In genomic region chr11:51518585-51518984, GRCm38 (mm10) we compare ENCODE assay signal across 18 mouse cellular contexts.
DNase-seq lines count a peak whose midpoint lies in the region; ATAC-seq and TF ChIP-seq lines count a peak whose summit lies in the region.
"Had no signal": no experiment of that assay in that cellular context is flagged by ENCODE, and none has a peak within 500 bp of the region (broad histone marks: within the 10 kb centered on the region; RNA-seq: fewer than 3 reads in every experiment).

No protein-coding gene starts in this region.

- no peak overlapping the region for H3K9ac ChIP-seq in embryonic facial prominence, embryonic 14.5 days (ENCODE audit: low read depth, low read length)
- H3K9ac ChIP-seq: embryonic facial prominence, embryonic 15.5 days; forebrain, embryonic 13.5 days; forebrain, embryonic 15.5 days; forebrain, postnatal 0 days had no signal

- peaks cover 14% of the 10 kb centered on the region for H3K4me1 ChIP-seq in embryonic facial prominence, embryonic 14.5 days (ENCODE audit: control insufficient read depth, insufficient read depth, low read length)
- no peaks in the 10 kb centered on the region for H3K4me1 ChIP-seq in kidney, adult 2 months (ENCODE audit: control insufficient read depth, insufficient read depth, low read length)
- H3K4me1 ChIP-seq: forebrain, embryonic 13.5 days; forebrain, embryonic 15.5 days had no signal

- no peak overlapping the region for H3K4me2 ChIP-seq in embryonic facial prominence, embryonic 14.5 days (ENCODE audit: low read depth, low read length)
- H3K4me2 ChIP-seq: embryonic facial prominence, embryonic 15.5 days; forebrain, embryonic 13.5 days; forebrain, embryonic 15.5 days had no signal

- 0 out of 2 replicates have a peak overlapping the region, but pooled peaks have one; percentile 15 for H3K27ac ChIP-seq in embryonic facial prominence, embryonic 14.5 days (replicated peaks; ENCODE audit: low read depth, low read length)
- H3K27ac ChIP-seq in kidney, adult 2 months (ENCODE audit: insufficient read depth, low read depth, low read length): no peak overlapping the region
- H3K27ac ChIP-seq: embryonic facial prominence, embryonic 15.5 days; forebrain, embryonic 13.5 days; forebrain, embryonic 15.5 days had no signal

- TF ChIP-seq POLR2A in kidney, adult 2 months (IDR thresholded peaks at IDR 0.05; ENCODE audit: low read depth, low read length): no peak

- H3K9me3 ChIP-seq in embryonic facial prominence, embryonic 14.5 days (ENCODE audit: control insufficient read depth, low read length): no peaks in the 10 kb centered on the region
- H3K9me3 ChIP-seq: embryonic facial prominence, embryonic 15.5 days; forebrain, embryonic 13.5 days; forebrain, embryonic 15.5 days had no signal

- 46% methylated on average over 6 of the region's 6 CpGs for WGBS in embryonic facial prominence, embryonic 14.5 days
- WGBS in kidney, adult 2 months: 68% methylated on average over 6 of the region's 6 CpGs

- H3K27me3 ChIP-seq in embryonic facial prominence, embryonic 14.5 days (replicated peaks; ENCODE audit: control insufficient read depth, insufficient read depth, low read length): no peaks in the 10 kb centered on the region
- no peaks in the 10 kb centered on the region for H3K27me3 ChIP-seq in kidney, adult 2 months (replicated peaks; ENCODE audit: control insufficient read depth, insufficient read depth, low read length)
- H3K27me3 ChIP-seq: embryonic facial prominence, embryonic 15.5 days; forebrain, embryonic 13.5 days; forebrain, embryonic 15.5 days had no signal

- TF ChIP-seq CTCF in kidney, adult 2 months (conservative IDR thresholded peaks at IDR 0.05; ENCODE audit: insufficient read depth, insufficient read length, low read depth, low read length): no peak

- H3K36me3 ChIP-seq in embryonic facial prominence, embryonic 14.5 days (ENCODE audit: control insufficient read depth, insufficient read depth, low read length): no peaks in the 10 kb centered on the region
- H3K36me3 ChIP-seq in kidney, adult 2 months (ENCODE audit: control insufficient read depth, insufficient read depth, low read length): no peaks in the 10 kb centered on the region
- H3K36me3 ChIP-seq: embryonic facial prominence, embryonic 15.5 days; forebrain, embryonic 15.5 days had no signal

- ATAC-seq in embryonic facial prominence, embryonic 14.5 days (ENCODE audit: low read depth): no peak
- ATAC-seq in erythroblast, adult 5-6 weeks (replicated peaks; ENCODE audit: low FRiP score, poor library complexity, severe bottlenecking): no peak
- ATAC-seq: forebrain, embryonic 13.5 days; forebrain, embryonic 15.5 days; forebrain, postnatal 0 days had no signal

- no peak overlapping the region for H3K4me3 ChIP-seq in embryonic facial prominence, embryonic 14.5 days (ENCODE audit: low read depth, low read length)
- H3K4me3 ChIP-seq in kidney, adult 2 months (ENCODE audit: insufficient read depth, low read depth, low read length): no peak overlapping the region
- H3K4me3 ChIP-seq: embryonic facial prominence, embryonic 15.5 days; forebrain, embryonic 13.5 days; forebrain, embryonic 15.5 days had no signal

- intact Hi-C loops in left cerebral cortex, postnatal 14 days (cut with DNase I): no loop called here

- DNase-seq in left cerebral cortex, postnatal 14 days (ENCODE audit: low spot score in 2 of 2): peak; percentile 38 to 45
- no peak for DNase-seq in left cerebral cortex, adult 11 months (ENCODE audit: low spot score)
- DNase-seq in brain, adult 2 months (ENCODE audit: low read depth, low spot score): peak; percentile 36
- peak; percentile 81 for DNase-seq in embryonic facial prominence, embryonic 14.5 days (ENCODE audit: low spot score)
- DNase-seq in kidney, adult 2 months: no peak
- DNase-seq: adrenal gland, adult 2 months; adrenal gland, postnatal 10 days; adrenal gland, postnatal 25 days; cerebellum, adult 11-12 months; cerebellum, adult 2 months; cerebellum, adult 9-10 months; cerebellum, postnatal 10 days; cerebellum, postnatal 25 days; forebrain, postnatal 0 days had no signal

Comparison
In these comparisons a context has a peak if more than half of its experiments do, and no peak if none do; other contexts are left out.
1. DNase-seq: peak in left cerebral cortex, postnatal 14 days (2 of 2), brain, adult 2 months (single experiment) and embryonic facial prominence, embryonic 14.5 days (single experiment); none in left cerebral cortex, adult 11 months (single experiment) and kidney, adult 2 months (single experiment).